Mouse (Mus musculus) megakaryocyte, embryonic 14.5 days (primary cell): ENCODE measurements around the gene 4930451I11Rik. TPM values are rescaled to one million over a fixed set of nuclear protein-coding genes. Genes with fewer than 3 reads are reported as not detected.

Experiments
- H3K27me3 ChIP-seq: replicated peaks from 2 replicates; pipeline ENCODE3; 2012; ENCODE audit warnings: inconsistent platforms
- H3K36me3 ChIP-seq: replicated peaks from 2 replicates; pipeline ENCODE3; 2012; ENCODE audit warnings: low read length, inconsistent platforms, mixed read lengths
- H3K4me1 ChIP-seq: 2 replicates; pipeline ENCODE4 v1.6.1; 2012; ENCODE audit warnings: inconsistent platforms
- H3K4me3 ChIP-seq: replicated peaks from 2 replicates; pipeline ENCODE3; 2012; ENCODE audit warnings: moderate library complexity, mild to moderate bottlenecking, inconsistent platforms
- H3K9me3 ChIP-seq: 2 replicates; pipeline ENCODE4 v1.6.1; 2012; ENCODE audit warnings: inconsistent platforms
- FLI1 ChIP-seq: IDR thresholded peaks from 2 replicates; pipeline ENCODE4 v1.6.1; 2012; ENCODE audit warnings: low read length, inconsistent platforms, mixed read lengths
- GATA1 ChIP-seq: IDR thresholded peaks from 3 replicates; pipeline ENCODE4 v1.6.1; 2012; ENCODE audit warnings: mixed read lengths, low read length, inconsistent platforms, borderline replicate concordance
- polyA plus RNA-seq: library from polyadenylated mRNA; stranded (reverse); fragments of >175 nt; gene quantifications from 2 replicates; pipeline ENCODE4 v1.2.3, GENCODE M21; 2012; ENCODE audit warnings: low replicate concordance; ENCODE audit not compliant: insufficient read depth

Gene 4930451I11Rik
- polyA plus RNA-seq, 1 experiment: not detected

DNA sequence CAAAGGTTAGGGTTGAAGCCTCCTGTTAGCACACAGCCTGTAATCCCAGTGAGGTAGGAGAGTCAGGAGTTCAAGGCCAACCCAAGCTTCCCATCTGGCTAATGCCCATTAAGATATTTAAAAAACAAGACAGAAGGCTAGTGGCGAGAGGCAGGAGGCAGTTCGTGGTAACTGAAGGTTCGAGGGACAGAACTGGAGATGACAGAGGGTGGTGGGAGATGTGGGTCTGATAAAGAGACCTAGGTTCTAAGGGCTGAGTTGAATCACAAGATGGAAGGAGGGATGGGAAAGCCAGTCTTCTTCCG lies 15.6 kb upstream of the 4930451I11Rik start, which contains the start of gene Doc2a:
Gene Doc2a, plus strand, starts transcription at position 301 of the 305 bp plus-strand sequence.
- Histone ChIP-seq H3K4me1 (peaks cover 20% of the 10 kb centered on the region), H3K4me3 (peak within 1 kb of the TSS; percentile 89), H3K9me3 (peaks cover 9% of the 10 kb centered on the region), H3K36me3 (peaks cover 14% of the 10 kb centered on the region), H3K27me3 (peaks cover 78% of the 10 kb centered on the region)
- TF ChIP-seq FLI1 (no peak), GATA1 (no peak)

DNA sequence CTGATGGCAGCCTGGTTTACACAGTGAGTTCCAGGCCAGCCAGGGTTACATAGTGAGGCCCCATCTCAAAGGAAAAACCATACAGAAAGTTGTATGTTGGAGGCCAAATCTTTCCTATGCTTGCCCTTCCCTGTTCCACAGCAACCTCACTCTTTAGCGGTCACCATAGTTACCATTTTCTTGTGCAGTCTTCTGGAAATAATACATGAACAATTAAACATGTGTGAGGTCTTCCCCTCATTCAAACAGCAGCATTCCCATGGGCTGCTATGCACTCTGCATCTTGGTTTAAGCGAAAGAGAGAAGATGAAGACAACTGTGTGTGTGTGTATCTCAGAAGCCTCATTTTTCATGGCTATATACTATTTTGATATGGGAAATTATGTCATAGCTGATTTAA lies 14.1 kb upstream of the 4930451I11Rik start:
- Histone ChIP-seq H3K9me3 (peaks cover 20% of the 10 kb centered on the region), H3K36me3 (no peaks in the 10 kb centered on the region), H3K4me3 (no peak overlapping the region), H3K27me3 (peaks cover 84% of the 10 kb centered on the region), H3K4me1 (peaks cover 20% of the 10 kb centered on the region)
- TF ChIP-seq FLI1 (no peak), GATA1 (no peak)

DNA sequence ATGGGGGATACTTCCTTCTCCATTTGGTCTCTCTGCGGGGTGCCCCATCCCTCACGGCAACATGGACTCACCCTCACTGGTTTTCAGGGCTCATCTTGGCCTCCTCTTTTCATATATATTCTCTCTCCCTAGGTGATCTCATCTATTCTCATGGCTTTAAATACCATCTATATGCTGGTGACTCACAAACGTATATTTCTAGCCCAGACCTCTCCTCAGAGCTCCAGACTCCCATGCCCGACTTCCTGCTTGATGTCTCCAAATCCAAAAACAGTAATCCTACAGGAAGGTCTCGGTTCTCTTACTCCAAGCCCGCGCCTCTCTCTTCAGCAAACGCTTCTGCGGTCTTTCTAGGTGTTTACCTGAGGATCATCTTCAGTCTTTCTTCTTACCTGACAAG lies 11.8 kb upstream of the 4930451I11Rik start:
- peaks cover 12% of the 10 kb centered on the region for H3K4me1 ChIP-seq
- no peaks in the 10 kb centered on the region for H3K36me3 ChIP-seq
- H3K27me3 ChIP-seq: peaks cover 61% of the 10 kb centered on the region
- no peak overlapping the region for H3K4me3 ChIP-seq
- H3K9me3 ChIP-seq: peaks cover 20% of the 10 kb centered on the region
- TF ChIP-seq FLI1: no peak
- no peak for TF ChIP-seq GATA1

DNA sequence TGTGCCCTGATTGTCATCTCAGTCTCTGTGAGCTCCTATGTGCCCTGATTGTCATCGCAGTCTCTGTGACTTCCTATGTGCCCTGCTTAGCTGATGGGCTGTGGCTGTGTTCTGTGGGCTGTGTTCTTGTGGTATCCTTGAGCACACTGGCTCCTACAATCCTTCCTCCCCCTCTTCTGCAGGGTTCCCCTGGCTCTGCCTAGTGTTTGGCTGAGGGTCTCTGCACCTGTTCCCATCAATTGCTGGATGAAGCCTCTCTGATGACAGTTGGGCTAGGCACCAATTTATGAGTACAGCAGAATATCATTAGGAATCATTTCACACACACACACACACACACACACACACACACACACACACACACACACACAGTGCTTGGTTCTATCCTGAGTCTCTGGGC lies 1.9 kb upstream of the 4930451I11Rik start:
- peaks cover 18% of the 10 kb centered on the region for H3K4me1 ChIP-seq
- H3K9me3 ChIP-seq: peaks cover 22% of the 10 kb centered on the region
- no peak for TF ChIP-seq FLI1
- TF ChIP-seq GATA1: no peak
- H3K36me3 ChIP-seq: no peaks in the 10 kb centered on the region
- peaks cover 77% of the 10 kb centered on the region for H3K27me3 ChIP-seq
- H3K4me3 ChIP-seq: no peak overlapping the region

DNA sequence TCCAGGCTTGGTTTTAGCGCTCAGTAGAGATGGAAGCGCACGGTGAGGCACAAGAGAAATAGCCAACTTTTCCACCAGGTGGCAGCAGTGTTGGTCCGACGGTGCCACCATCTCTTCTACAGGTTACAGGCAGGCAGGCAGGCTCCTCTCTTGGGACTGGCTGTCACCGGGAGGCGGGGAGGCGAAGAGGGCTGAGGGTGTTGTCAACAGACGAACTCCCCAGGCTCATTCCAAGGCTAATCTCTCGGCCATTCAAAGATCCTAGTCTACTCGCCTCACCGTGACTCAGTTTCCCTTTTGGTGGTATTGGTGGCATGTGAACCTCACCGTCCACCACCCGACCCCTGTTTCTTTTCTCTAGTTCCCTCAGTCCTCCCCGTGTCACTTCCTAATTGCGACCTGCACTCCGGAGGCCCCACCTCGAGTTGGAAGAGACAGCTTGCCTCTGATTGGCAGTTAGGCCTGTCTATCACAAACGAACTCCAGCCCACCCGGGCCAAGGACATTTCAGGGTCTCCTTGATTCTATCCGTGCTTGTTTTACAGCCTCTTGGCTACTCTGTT lies 678 bp upstream of the 4930451I11Rik start:
- peaks cover 82% of the 10 kb centered on the region for H3K27me3 ChIP-seq
- peak overlapping the region; percentile 88 for H3K4me3 ChIP-seq
- H3K36me3 ChIP-seq: no peaks in the 10 kb centered on the region
- H3K9me3 ChIP-seq: peaks cover 22% of the 10 kb centered on the region
- H3K4me1 ChIP-seq: peaks cover 18% of the 10 kb centered on the region
- no peak for TF ChIP-seq FLI1
- no peak for TF ChIP-seq GATA1

DNA sequence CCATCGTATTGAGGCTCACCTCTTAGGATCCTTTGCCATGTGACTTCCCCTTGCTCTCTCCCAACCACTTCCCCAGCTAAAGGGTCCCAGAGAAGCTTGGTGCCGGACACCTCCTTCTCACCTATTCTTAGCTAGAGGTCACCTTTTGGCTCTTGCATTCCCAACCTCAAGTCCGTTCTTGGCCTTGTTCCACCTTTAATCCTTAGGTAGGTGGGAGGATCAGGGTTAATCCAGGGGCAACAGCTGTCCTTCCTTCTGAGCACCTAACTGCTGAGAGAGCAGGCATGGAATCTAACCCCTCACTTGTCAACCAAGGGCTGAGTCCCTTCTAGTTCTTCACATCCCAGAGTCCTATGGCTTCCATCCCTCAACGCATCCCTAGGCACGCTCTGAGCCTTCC lies 5.5 kb downstream of the 4930451I11Rik start:
- Histone ChIP-seq H3K9me3 (no peaks in the 10 kb centered on the region), H3K4me3 (no peak overlapping the region), H3K4me1 (peaks cover 32% of the 10 kb centered on the region), H3K27me3 (peaks cover 83% of the 10 kb centered on the region), H3K36me3 (no peaks in the 10 kb centered on the region)
- TF ChIP-seq FLI1 (no peak), GATA1 (no peak)

DNA sequence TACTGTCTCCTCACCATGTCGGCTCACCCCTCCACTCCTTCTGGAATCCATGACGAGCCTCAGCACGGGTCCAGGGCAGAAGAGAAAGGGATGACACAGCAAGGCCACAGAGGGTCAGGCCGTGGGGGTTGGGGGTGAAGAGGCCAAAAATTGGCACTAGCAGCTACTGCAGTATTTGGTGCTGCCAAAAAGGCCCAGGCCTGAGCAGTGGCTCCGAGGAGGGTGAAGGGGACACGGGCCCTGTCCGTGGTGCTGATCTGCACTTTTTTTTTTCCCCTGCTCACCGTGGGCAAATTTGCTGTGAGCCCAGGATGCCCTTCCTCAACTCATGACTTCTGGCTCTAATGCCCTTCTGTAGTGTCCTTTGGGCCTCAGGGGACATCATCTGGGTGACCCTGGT lies 6.0 kb downstream of the 4930451I11Rik start:
- no peaks in the 10 kb centered on the region for H3K9me3 ChIP-seq
- H3K36me3 ChIP-seq: no peaks in the 10 kb centered on the region
- TF ChIP-seq FLI1 (no peak), GATA1 (no peak)
- no peak overlapping the region for H3K4me3 ChIP-seq
- H3K27me3 ChIP-seq: peaks cover 77% of the 10 kb centered on the region
- peaks cover 32% of the 10 kb centered on the region for H3K4me1 ChIP-seq

DNA sequence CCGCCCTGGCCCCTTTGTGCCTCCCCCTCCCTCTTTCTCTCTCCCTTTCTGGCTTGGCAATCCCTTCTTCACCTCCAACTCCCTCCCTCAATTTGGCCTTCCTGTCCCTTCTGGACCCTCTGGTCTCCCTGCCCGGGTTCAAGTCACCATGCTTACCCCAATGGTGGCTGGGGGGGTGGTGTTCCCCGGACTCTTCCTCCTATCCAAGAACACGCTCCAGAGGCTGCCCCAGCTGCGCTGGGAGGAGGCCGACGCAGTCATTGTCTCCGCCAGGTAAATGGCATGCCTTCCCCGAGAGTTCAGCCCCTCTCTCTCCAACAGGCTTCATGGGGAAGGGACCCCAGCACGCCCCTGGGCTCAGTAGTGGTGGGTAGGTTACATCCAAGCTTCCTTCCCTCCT lies 7.5 kb downstream of the 4930451I11Rik start:
- Histone ChIP-seq H3K9me3 (peaks cover 3% of the 10 kb centered on the region; the same call in 1 of the 2 replicates), H3K4me1 (peaks cover 26% of the 10 kb centered on the region), H3K36me3 (no peaks in the 10 kb centered on the region), H3K27me3 (peaks cover 70% of the 10 kb centered on the region), H3K4me3 (no peak overlapping the region)
- no peak for TF ChIP-seq GATA1
- no peak for TF ChIP-seq FLI1

DNA sequence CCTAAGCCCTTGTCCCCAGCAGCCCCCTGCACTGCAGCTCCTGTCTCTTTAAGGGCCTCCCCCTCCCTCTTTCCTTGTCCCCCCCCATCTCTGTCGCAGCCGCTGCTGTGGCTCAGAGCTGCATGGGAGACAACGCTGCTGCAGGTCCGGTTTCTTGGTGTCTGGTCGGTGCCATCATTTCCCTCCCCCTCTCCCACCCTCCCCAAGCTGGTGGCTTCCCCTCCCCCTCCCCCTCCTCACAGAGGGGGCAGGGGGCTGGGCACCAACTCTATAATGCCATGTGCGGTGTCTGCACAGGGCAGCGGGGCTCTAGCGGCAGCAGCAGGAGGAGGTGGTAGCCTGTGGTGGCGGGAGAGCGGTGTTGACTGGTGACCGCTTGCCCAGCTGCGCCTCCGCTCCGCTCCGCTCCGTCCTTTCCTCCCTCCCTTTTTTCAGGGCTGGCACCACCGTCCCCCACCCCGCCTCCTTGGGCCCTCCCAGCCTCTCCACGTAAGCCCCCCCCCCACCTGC lies 8.2 kb downstream of the 4930451I11Rik start:
- H3K36me3 ChIP-seq: no peaks in the 10 kb centered on the region
- TF ChIP-seq FLI1 (no peak), GATA1 (no peak)
- H3K4me1 ChIP-seq: peaks cover 26% of the 10 kb centered on the region
- H3K9me3 ChIP-seq: peaks cover 5% of the 10 kb centered on the region; the same call in 1 of the 2 replicates
- peaks cover 63% of the 10 kb centered on the region for H3K27me3 ChIP-seq
- peak overlapping the region; percentile 70 for H3K4me3 ChIP-seq

DNA sequence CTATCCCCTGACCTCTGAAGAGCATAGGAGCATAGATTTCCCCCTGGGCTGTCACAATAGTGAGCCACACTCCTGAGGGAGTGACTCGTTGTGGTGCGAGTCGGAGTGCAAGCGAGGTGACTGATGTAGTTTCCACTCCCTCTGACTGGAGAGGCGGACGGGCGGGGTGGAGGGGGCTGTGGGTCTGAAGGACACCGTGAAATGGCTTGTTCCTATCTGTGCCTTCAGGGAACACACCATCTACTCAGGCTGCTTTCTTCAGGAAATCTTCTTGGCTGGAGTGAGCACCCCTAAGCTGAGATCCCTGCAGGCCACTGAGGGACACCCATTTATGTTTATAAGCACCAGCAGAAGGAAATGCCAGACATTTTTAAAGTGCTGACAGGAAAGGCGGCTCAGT lies 8.7 kb downstream of the 4930451I11Rik start:
- Histone ChIP-seq H3K27me3 (peaks cover 62% of the 10 kb centered on the region), H3K36me3 (no peaks in the 10 kb centered on the region), H3K4me3 (no peak overlapping the region), H3K4me1 (peaks cover 26% of the 10 kb centered on the region), H3K9me3 (peaks cover 5% of the 10 kb centered on the region; the same call in 1 of the 2 replicates)
- TF ChIP-seq FLI1: no peak
- no peak for TF ChIP-seq GATA1
